Mouse (Mus musculus): ENCODE measurements around the gene Cited1. TPM values are rescaled to one million over a fixed set of nuclear protein-coding genes. Genes with fewer than 3 reads are reported as not detected.

The Cited1 gene
- polyA plus RNA-seq (2015; fragmentation: Nextera tagmentation; extraction: Ambion mirVana): 6.8 and 8.6 TPM in 2 replicates

GRCm38 (mm10) chrX:102251937-102252860 is at the start of gene Cited1:
Gene Cited1 (minus strand): TSS chrX:102252181.

Small RNA genes within 50 kb of the gene (microRNA-seq; reads per million reads assigned to microRNA genes)
- not detected for gene Gm26318

Other genes with a start within 250 kb of the Cited1 start
- gene Rtl5, start 180.9 kb downstream of the Cited1 start, polyA plus RNA-seq (2015; fragmentation: Nextera tagmentation; extraction: Ambion mirVana): 1.4 and 1.8 TPM in 2 replicates
- 43.7 and 55.3 TPM in 2 replicates for gene Pin4, start 132.7 kb downstream of the Cited1 start, polyA plus RNA-seq (2015; fragmentation: Nextera tagmentation; extraction: Ambion mirVana)
- 1.8 and 2.9 TPM in 2 replicates for gene Ercc6l, start 95.1 kb downstream of the Cited1 start, polyA plus RNA-seq (2015; fragmentation: Nextera tagmentation; extraction: Ambion mirVana)
- 710 and 715 TPM in 2 replicates for gene Rps4x, start 62.8 kb downstream of the Cited1 start, polyA plus RNA-seq (2015; fragmentation: Nextera tagmentation; extraction: Ambion mirVana)